Mouse (Mus musculus): ENCODE data around the gene Ly86.

Gene Ly86

GRCm38 (mm10) chr13:37355642-37356331 lies 10.8 kb downstream of the Ly86 start:
- Histone ChIP-seq H3K9me3 (ENCODE audit: low read length) (0 out of 2 replicates have a peak, but pooled peaks cover 5% of the 10 kb centered on the region), H3K4me3 (replicated peaks; ENCODE audit: low read length) (no peak overlapping the region), H3K4me1 (replicated peaks; ENCODE audit: low read depth, low read length) (peaks cover 27% of the 10 kb centered on the region), H3K27me3 (ENCODE audit: insufficient read depth, low read length) (no peaks in the 10 kb centered on the region), H3K36me3 (ENCODE audit: insufficient read depth, low read length) (no peaks in the 10 kb centered on the region)
- TF ChIP-seq CTCF (conservative IDR thresholded peaks at IDR 0.05; ENCODE audit: low read length): no peak
- no peak for TF ChIP-seq NANOG (IDR thresholded peaks at IDR 0.05; ENCODE audit: borderline replicate concordance, low read length)
- TF ChIP-seq POU5F1 (IDR thresholded peaks at IDR 0.05; ENCODE audit: borderline replicate concordance, low read length): no peak

GRCm38 (mm10) chr13:37356549-37356948 lies 11.5 kb downstream of the Ly86 start:
- H3K36me3 ChIP-seq (ENCODE audit: insufficient read depth, low read length): no peaks in the 10 kb centered on the region
- H3K9me3 ChIP-seq (ENCODE audit: low read length): 0 out of 2 replicates have a peak, but pooled peaks cover under 1% of the 10 kb centered on the region
- H3K4me3 ChIP-seq (replicated peaks; ENCODE audit: low read length): no peak overlapping the region
- H3K27me3 ChIP-seq (ENCODE audit: insufficient read depth, low read length): no peaks in the 10 kb centered on the region
- TF ChIP-seq POU5F1 (IDR thresholded peaks at IDR 0.05; ENCODE audit: borderline replicate concordance, low read length): no peak
- no peak for TF ChIP-seq NANOG (IDR thresholded peaks at IDR 0.05; ENCODE audit: borderline replicate concordance, low read length)
- TF ChIP-seq CTCF (conservative IDR thresholded peaks at IDR 0.05; ENCODE audit: low read length): no peak
- peaks cover 27% of the 10 kb centered on the region for H3K4me1 ChIP-seq (replicated peaks; ENCODE audit: low read depth, low read length)

- Histone ChIP-seq H3K9me3 (ENCODE audit: low read length) (no peaks in the 10 kb centered on the region), H3K4me3 (replicated peaks; ENCODE audit: low read length) (no peak overlapping the region), H3K27me3 (ENCODE audit: insufficient read depth, low read length) (no peaks in the 10 kb centered on the region), H3K36me3 (ENCODE audit: insufficient read depth, low read length) (no peaks in the 10 kb centered on the region), H3K4me1 (replicated peaks; ENCODE audit: low read depth, low read length) (peaks cover 27% of the 10 kb centered on the region)
- TF ChIP-seq CTCF (conservative IDR thresholded peaks at IDR 0.05; ENCODE audit: low read length) (no peak), NANOG (IDR thresholded peaks at IDR 0.05; ENCODE audit: borderline replicate concordance, low read length) (no peak), POU5F1 (IDR thresholded peaks at IDR 0.05; ENCODE audit: borderline replicate concordance, low read length) (no peak)
Observed at GRCm38 (mm10) chr13:37358112-37358511, 13.1 kb downstream of the Ly86 start.

- peaks cover 19% of the 10 kb centered on the region for H3K4me1 ChIP-seq (replicated peaks; ENCODE audit: low read depth, low read length)
- H3K36me3 ChIP-seq (ENCODE audit: insufficient read depth, low read length): no peaks in the 10 kb centered on the region
- no peaks in the 10 kb centered on the region for H3K9me3 ChIP-seq (ENCODE audit: low read length)
- TF ChIP-seq NANOG (IDR thresholded peaks at IDR 0.05; ENCODE audit: borderline replicate concordance, low read length) (no peak), CTCF (conservative IDR thresholded peaks at IDR 0.05; ENCODE audit: low read length) (no peak), POU5F1 (IDR thresholded peaks at IDR 0.05; ENCODE audit: borderline replicate concordance, low read length) (no peak)
- H3K27me3 ChIP-seq (ENCODE audit: insufficient read depth, low read length): no peaks in the 10 kb centered on the region
- H3K4me3 ChIP-seq (replicated peaks; ENCODE audit: low read length): no peak overlapping the region
Observed at GRCm38 (mm10) chr13:37361249-37361648, 16.2 kb downstream of the Ly86 start.

- H3K4me3 ChIP-seq (replicated peaks; ENCODE audit: low read length): no peak overlapping the region
- no peak for TF ChIP-seq POU5F1 (IDR thresholded peaks at IDR 0.05; ENCODE audit: borderline replicate concordance, low read length)
- TF ChIP-seq NANOG (IDR thresholded peaks at IDR 0.05; ENCODE audit: borderline replicate concordance, low read length): no peak
- no peak for TF ChIP-seq CTCF (conservative IDR thresholded peaks at IDR 0.05; ENCODE audit: low read length)
- H3K9me3 ChIP-seq (ENCODE audit: low read length): no peaks in the 10 kb centered on the region
- no peaks in the 10 kb centered on the region for H3K27me3 ChIP-seq (ENCODE audit: insufficient read depth, low read length)
- H3K4me1 ChIP-seq (replicated peaks; ENCODE audit: low read depth, low read length): no peaks in the 10 kb centered on the region
- no peaks in the 10 kb centered on the region for H3K36me3 ChIP-seq (ENCODE audit: insufficient read depth, low read length)
Observed at GRCm38 (mm10) chr13:37364351-37364750, 19.3 kb downstream of the Ly86 start.

- no peak for TF ChIP-seq NANOG (IDR thresholded peaks at IDR 0.05; ENCODE audit: borderline replicate concordance, low read length)
- TF ChIP-seq CTCF (conservative IDR thresholded peaks at IDR 0.05; ENCODE audit: low read length): no peak
- no peak for TF ChIP-seq POU5F1 (IDR thresholded peaks at IDR 0.05; ENCODE audit: borderline replicate concordance, low read length)
- H3K9me3 ChIP-seq (ENCODE audit: low read length): no peaks in the 10 kb centered on the region
- H3K4me3 ChIP-seq (replicated peaks; ENCODE audit: low read length): no peak overlapping the region
- no peaks in the 10 kb centered on the region for H3K36me3 ChIP-seq (ENCODE audit: insufficient read depth, low read length)
- H3K27me3 ChIP-seq (ENCODE audit: insufficient read depth, low read length): no peaks in the 10 kb centered on the region; the same call in 1 of the 2 replicates
- H3K4me1 ChIP-seq (replicated peaks; ENCODE audit: low read depth, low read length): no peaks in the 10 kb centered on the region
Observed at GRCm38 (mm10) chr13:37376411-37376810, 31.4 kb downstream of the Ly86 start.

GRCm38 (mm10) chr13:37388222-37389202 lies 43.5 kb downstream of the Ly86 start:
- TF ChIP-seq POU5F1 (IDR thresholded peaks at IDR 0.05; ENCODE audit: borderline replicate concordance, low read length) (no peak), CTCF (conservative IDR thresholded peaks at IDR 0.05; ENCODE audit: low read length) (no peak), NANOG (IDR thresholded peaks at IDR 0.05; ENCODE audit: borderline replicate concordance, low read length) (no peak)
- H3K36me3 ChIP-seq (ENCODE audit: insufficient read depth, low read length): no peaks in the 10 kb centered on the region
- H3K27me3 ChIP-seq (ENCODE audit: insufficient read depth, low read length): no peaks in the 10 kb centered on the region
- H3K9me3 ChIP-seq (ENCODE audit: low read length): no peaks in the 10 kb centered on the region
- H3K4me1 ChIP-seq (replicated peaks; ENCODE audit: low read depth, low read length): no peaks in the 10 kb centered on the region
- H3K4me3 ChIP-seq (replicated peaks; ENCODE audit: low read length): no peak overlapping the region

GRCm38 (mm10) chr13:37389296-37389695 lies 44.3 kb downstream of the Ly86 start:
- H3K9me3 ChIP-seq (ENCODE audit: low read length): no peaks in the 10 kb centered on the region
- no peaks in the 10 kb centered on the region for H3K4me1 ChIP-seq (replicated peaks; ENCODE audit: low read depth, low read length)
- H3K36me3 ChIP-seq (ENCODE audit: insufficient read depth, low read length): no peaks in the 10 kb centered on the region
- TF ChIP-seq CTCF (conservative IDR thresholded peaks at IDR 0.05; ENCODE audit: low read length) (no peak), POU5F1 (IDR thresholded peaks at IDR 0.05; ENCODE audit: borderline replicate concordance, low read length) (no peak), NANOG (IDR thresholded peaks at IDR 0.05; ENCODE audit: borderline replicate concordance, low read length) (no peak)
- no peak overlapping the region for H3K4me3 ChIP-seq (replicated peaks; ENCODE audit: low read length)
- H3K27me3 ChIP-seq (ENCODE audit: insufficient read depth, low read length): no peaks in the 10 kb centered on the region
